Mouse (Mus musculus) kidney, adult 11 months (tissue): ENCODE results near the gene Snap23.
"Not testable (repeated sequence)": the region's sequence is repeated elsewhere in the genome, so short reads cannot be mapped to it uniquely, and the experiment has no call there.

ENCODE experiments used
- DNase-seq: peaks from one replicate; pipeline ENCODE4 v3.0.0; 2022

The Snap23 gene

DNA sequence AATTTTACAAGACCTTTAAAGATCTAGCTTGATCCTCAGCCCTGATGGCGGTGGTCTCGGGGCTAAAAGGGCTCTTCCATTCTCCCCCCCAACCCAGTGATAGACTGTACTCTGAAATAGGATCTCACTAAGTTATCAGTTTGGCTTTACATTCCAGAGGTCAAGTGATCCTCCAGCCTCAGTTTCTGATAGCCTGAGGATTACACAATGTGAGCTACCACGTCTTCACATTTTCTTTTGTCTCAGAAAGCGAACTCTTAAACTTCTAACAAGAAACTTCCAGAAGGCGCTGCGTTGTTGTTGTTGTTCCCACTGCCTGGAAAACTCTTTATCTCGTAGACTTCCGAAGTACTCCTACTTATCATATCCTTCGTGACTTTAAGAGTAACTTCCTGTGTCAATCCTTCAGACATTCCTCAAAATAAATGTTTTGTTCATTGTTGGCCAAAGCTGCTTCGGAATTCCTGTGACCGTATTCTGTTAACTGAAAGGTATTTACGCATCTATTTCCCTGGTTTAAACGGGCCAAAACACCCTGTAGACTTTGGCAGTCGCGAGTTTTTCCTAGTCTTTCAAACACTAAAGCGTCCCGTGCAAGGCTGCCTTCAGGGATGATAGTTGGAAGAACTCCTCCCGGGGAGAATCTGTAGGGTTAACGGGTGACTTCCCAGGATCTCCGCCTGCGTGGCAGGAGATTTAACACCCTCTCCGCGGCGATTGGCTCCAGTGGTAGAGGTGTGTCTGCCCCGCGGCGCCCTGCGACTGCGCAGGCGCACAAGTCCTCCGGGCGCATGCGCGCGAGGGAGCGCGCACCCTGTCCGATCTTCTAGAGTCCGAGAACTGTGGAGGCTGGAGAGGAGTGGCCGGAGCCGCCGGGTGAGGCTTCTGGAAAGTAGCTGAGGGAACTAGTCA, at the start of gene Snap23:
Gene Snap23 (plus strand): TSS at position 786 of the 912 bp plus-strand sequence.
- DNase-seq = peak; percentile 98

DNA sequence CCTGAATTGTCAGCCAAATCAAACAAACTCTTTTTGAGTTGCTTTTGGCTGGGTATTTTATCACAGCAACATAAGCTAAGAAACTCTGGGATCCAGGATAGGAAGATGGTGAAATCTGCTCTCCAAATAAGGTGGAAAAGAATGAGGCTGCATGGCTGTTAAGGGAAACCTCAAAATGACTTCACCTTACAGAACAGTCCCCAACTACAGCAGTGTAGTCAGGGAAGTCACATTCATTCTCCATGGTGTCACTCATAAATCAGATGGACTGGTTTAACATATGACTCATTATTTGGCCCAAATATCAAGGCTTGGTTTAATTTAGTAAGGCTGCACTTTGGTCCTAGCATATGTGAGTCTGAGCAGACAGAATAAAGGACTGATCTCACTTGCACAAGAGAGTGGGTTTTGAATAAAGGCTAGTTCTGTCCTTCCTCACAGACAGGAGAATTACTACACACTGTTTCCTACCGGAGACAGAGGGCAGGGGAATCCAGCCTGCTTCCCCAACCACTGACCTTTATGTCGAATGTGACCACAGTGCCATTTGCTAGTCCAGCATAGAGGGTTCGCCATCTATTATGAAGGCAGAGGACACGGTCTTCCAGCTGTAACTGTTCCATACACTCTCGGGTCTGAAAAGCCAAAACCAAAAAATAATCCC, 48.8 kb upstream of the Snap23 start:
- DNase-seq = no peak

DNA sequence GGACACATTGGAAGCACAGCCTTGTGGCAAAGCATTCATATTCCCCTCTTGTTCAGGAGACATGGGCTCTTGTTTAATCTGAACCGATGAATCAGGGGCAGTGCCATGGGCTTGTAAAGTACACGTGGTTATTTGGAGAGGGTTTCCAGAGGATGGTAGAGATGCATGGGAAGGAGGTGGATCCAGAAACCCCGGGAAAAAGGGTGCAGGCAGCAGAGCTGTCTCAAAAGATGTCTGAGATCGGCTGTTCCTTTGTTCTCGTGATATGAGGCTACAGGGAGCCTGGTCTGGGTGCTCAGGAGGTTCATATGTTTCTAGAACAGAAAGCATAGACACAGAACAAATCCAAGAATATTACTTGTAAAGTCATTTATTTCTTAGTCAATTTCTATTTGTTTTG, 40.7 kb upstream of the Snap23 start:
- DNase-seq = no peak

DNA sequence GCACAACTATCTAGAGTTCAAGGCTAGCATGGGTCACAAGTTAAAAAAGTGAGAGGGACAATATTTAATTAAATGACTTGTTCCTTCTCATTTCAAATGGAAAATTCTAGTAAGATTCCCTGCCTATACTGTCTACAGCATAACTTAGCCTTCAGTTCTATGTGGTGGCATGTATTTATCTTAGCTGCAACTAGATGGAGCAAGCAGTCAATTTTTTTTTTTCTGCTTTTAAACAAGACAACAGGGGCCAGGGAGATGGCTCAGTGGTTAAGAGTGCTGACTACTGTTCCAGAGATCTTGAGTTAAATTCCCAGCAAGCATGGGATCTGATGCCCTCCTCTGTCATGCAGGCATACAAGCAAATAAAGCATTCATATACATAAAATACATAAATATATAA, 37.9 kb upstream of the Snap23 start:
- DNase-seq = no peak

DNA sequence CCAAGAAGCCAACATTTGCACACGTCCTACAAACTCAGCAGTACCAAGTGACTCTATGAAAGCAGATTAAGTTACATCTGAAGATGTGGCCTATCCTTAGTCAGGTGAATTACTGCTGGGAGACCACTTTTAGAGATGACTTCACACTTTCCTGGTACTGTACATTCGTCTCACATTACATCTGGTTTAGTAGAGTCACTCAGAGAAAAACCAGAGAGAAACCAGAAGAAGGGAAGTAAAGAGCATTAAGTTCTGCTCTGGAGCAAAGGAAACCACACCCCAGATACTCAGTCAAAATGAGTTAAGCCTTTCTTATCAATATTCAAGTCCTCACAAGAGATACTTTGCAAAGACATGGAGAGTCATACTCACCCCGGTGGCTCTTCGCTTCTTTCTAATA, 36.2 kb upstream of the Snap23 start:
- no peak for DNase-seq

DNA sequence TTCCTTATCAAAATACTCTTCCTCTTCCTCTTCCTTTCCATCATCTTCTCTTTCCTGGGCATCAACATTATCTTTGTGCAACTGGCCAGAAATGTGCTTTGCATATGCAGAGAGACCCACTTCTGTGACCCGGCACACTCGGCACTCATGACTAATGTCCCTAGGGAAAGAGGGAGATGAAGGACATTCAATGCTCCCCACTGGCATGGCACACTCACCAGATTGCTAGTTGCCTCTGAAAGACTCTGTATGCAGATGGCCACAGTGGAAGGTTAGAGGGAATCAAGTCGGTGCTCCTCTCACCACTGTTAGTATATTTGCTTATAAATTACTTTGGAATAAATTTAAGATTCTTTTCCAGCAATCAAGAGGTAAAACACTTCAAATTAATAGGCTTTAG, 28.1 kb upstream of the Snap23 start:
- DNase-seq = no peak

DNA sequence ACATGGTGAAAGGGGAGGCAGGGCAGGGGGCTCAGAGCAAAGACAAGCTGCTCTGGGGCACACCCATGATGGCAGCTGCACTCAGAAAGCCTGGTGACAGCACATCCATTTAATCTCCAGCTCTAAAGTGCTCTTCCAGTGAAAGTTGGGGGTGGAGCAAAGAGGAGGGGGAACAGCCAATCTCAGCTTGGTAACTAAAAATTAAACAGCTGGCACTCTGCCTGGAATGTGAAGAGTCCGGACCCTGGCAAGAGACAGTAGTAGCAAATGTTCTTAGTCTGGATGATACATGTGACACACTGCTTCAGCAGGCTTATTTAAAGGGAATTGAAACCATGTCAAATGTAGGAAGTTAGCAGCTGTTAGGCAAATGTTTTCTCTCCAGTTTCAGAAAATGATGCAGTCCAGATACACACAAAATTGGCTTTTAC, 27.7 kb upstream of the Snap23 start:
- peak; percentile 87 for DNase-seq

DNA sequence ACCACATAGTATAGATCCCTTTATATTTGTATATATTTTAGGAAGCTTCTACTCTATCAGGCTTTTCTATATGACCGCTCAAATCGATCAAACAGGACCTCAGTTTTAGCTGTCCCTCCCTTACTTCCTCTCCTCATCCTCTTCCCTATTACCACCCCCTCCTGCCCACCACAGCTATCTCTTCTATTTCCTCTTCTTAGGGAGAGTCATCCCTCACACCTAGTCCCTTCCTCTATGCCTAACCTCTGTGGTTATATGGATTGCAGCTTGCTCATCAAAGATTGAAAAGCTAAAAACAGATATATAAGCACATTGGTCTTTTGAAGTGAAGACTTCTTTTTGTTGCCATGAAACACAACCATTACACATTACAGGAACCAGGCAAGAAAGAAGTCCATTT, 22.7 kb upstream of the Snap23 start:
- DNase-seq = no peak

DNA sequence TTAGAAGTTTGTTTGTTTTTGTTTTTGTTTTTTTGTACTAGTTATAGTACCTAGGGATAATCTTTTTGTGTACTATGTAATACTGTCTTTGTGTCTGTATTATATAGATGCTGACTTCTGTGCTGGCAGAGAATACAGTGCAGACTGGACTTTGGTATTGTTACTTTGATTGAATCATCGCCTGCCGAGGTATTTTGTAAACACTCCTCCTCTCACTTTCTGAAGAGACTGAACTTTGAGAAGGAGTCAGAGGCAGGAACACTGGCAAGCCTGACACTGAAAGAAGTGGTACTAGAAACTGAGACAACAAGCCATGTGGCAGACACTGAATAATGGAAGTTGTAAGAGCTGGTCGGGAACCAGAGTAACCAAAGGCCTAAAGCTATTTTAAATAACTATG, 10.6 kb upstream of the Snap23 start:
- peak; percentile 34 for DNase-seq

DNA sequence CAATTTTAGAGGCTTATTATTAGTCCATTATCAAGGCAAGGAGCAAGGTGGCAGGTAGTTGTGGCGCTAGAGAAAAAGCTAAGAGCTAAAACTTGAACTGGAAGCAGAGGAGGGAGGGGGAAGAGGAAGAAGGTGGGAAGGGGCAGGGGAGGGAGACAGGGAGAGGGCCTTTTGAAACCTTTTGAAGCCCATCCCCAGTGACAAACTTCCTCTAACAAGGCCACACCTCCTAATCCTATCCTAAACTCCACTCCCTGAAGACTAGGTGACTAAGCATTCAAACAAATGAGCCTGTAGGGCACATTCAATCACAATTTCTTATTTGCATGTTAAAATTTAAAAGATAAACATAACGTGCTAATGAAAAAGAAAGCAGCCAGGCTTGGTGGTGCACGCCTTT, 8.7 kb upstream of the Snap23 start:
- DNase-seq = no peak

DNA sequence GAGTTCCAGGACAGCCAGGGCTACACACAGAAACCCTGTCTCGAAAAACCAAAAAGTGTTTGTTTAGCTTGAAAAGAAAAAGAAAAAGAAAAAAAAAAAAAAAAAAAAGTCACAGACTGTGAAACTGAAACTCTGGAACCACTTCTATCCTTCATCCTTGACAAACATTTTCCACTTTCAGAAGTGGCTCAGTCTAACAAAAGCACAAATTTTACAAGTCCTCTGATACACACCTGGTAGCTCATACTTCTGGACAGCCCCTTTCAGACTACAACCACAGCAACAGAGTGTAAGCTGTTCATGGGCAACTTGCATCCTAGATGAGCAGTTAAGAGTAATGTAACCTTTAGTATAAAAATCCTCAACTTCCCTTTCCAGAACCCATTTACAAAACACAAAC, 5.9 kb upstream of the Snap23 start:
- no peak for DNase-seq

DNA sequence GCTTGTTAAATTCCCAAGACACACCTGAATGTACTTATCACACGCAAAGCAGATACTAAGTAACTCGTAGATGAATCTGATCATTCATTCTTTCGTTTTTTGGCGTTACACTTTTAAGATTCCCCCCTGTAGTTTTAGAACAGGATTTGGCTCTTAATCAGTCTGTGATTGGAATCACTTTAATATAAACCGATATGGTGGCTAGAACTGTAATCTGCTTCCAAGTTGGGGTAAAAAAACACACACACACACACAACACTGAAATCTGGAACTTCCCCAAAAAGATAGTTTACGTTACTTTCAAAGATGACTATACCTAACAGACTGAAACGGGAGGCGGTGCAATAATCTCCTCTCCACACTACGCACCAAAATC, 4.6 kb upstream of the Snap23 start:
- no peak for DNase-seq

DNA sequence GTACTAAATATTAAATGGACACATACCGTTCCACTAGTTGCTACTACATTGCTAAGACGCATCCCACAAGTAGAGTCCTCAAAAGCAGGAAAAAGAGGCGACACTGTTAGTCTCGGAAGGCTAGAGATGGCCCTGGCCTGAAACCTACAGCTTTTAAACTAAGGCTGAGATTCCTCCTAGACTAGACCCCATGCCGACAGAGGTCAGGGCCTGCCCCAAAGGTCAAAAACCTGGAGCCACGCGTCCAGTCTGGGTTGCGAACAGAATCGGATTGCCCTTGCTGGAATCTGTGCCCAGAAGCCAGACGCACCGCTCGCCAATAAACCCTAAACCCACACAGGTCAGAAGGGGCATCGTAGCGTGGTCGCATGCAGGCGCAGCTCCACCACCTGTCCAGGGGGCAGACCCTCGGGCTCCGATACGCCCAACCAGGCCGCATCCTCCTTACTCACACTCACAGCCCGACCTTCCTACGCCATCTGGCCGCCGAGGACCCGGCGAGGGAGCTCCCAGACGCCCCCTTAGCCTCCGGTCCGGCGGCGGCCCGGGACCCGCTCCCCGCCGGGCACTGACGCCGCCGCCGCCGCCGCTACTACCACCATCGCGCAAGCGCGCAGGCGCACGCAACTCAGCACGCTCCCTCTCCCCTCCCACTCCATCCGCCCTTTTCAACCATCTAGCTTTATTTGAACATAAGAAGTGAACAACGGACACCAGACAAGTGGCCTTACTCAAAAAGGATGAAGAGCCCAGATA, 4.1 kb upstream of the Snap23 start, which contains the start of gene Zfp106:
Gene Zfp106 (minus strand): TSS at position 609 of the 756 bp plus-strand sequence.
- peak; percentile 88 for DNase-seq

DNA sequence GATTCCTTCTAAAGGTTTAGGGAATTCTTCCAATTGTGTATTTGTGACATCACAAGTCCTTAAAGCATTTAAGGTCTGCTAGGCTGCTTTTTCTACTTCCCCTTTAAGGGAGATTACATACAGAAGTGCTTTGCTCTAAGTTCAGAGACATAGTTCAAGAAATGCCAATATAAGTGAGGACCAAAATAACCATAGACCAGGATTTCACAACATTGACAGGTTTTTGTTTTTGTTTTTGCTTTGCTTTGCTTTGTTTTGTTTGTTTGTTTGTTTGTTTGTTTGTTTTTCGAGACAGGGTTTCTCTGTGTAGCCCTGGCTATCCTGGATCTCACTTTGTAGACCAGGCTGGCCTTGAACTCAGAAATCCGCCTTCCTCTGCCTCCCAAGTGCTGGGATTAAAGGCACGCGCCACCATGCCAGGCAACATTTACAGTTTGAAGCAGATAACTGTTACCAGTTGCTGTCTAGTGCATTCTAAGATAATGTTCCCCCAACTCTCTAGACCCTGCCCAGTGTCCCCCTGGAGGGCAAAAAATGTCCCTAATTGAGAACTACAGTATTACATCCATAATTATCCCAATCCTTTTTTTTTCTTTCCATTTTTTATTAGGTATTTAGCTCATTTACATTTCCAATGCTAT, 2.8 kb upstream of the Snap23 start:
- DNase-seq = not testable (repeated sequence)

DNA sequence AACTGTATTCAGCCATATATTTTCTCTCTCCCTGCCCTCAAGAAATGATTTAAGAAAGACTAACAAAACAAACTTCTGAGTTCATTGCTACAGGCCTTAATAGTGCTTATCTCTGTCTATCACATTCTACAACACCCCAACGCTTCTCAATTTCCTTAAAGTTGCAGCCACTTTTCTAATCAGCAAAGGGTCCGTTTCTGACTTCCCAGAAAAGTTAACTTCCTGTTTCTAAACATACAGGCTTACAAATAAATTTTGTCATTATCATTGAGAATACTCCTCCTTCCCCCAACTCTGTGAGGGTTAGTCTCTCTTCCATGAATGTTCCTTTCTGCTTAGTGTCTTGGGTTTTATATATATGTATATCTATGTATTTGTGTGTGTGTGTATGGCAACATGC, 2.1 kb upstream of the Snap23 start:
- no peak for DNase-seq

DNA sequence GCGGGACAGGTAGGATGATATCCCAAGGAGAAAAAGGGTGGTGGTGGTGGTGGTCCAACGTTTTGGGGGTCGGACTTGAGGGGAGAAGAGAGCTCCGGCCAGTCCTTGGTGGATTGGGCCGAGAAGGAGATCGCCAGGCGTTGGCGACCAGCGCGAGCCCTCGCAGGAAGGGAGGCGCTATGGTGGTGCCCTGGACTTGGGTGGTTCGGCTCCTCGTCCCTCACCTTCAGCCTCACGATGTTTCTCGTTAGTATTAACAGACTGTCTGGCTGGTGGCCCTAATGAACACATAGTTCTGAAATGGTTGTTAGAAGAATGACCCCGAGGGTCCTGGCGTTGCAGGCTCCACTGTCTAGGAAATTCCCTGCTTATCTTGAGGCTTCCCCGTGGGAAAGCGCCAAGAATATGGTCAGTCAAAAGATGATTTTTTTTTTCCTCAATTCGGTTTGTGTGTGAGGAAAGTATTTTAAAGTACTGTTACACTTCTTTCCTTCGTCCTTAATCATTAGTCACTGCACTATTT, 388 bp downstream of the Snap23 start:
- no peak for DNase-seq

DNA sequence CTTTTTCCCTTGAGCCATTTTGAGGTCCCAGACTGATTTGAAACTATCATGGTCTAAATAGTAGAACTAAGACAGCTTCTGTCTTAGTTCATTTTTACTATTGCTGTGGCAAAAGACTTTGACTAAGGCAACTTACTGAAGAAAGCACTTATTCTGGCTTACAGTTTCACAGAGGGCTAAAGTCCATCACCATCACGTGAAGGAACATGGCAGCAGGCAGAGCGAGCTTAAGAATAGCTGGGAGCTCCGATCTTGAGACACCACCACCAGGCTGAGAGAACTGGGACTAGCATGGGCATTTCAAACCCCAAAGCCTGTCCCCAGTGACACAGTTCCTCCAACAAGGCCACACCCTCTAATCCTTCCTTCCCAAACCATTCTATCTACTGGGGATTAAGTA, 3.6 kb downstream of the Snap23 start:
- DNase-seq = peak; percentile 72

DNA sequence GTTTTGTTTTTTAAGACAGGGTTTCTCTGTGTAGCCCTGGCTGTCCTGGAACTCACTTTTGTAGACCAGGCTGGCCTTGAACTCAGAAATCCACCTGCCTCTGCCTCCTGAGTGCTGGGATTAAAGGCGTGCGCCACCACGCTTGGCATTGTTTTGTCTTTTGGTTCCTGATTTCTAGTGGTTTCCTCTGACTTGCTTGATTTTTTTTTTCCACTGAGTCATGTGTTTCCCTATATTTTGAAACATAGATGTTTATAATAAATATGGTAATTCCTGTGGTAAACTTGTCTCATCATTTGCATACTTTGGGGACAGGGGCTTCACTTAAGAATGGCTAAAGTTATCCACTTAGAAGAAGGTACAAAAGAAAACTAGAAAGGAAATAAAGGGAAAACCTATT, 4.7 kb downstream of the Snap23 start:
- not testable (repeated sequence) for DNase-seq

DNA sequence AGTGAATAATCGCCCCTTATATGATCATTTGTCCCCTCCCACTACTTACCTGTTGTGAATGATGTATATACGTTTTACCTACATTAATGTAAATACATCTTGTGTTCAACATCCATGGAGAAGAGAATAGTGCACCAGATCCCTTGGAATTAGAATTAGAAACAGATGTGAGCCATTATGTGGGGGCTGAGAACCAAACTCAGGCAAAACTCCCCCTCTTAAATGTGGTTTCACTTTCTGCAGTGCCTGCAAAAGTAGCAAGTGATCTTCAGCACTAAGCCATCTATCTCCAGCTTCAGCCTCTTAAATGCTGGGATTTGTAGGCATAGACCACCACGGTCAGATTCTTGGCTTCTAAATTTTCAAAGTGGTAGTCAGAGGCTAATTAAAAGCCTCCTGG, 7.7 kb downstream of the Snap23 start:
- DNase-seq = no peak

DNA sequence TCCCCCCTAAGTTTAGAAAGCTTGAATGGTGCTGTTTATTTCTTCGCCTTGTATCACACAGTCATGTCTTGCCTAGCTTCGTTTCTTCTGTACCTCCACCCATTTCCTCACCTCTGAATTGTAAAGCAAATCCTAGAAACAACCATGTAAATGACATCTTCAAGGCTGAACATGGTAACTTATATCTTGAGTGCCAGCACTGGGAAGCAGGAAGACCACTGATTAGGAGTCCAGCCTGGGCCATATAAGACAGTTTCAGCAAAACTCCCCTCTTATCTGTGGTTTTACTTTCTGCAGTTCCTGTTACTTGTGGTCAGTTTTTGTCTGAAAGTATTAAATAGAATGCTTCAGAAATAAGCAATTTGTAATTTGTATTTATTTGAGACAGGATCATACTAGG, 8.5 kb downstream of the Snap23 start:
- DNase-seq = no peak

DNA sequence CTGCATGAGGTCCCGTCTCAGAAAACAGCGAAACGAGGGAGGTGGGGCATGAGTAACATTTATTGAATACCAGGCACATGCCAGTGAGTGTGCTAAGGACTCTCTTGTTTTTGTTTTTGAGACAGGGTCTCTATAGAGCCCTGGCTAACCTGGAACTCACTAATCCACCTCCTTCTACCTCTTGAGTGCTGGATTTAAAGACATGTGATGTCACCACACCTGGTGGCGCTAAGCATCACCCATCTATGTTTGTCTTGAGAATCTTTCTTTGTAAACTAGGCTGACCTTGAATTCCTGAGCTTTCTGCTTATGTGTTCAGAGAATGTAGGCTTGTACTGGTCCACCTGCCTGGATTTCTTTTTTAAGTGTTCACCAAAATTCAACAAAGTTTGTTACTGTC, 10.3 kb downstream of the Snap23 start:
- no peak for DNase-seq

DNA sequence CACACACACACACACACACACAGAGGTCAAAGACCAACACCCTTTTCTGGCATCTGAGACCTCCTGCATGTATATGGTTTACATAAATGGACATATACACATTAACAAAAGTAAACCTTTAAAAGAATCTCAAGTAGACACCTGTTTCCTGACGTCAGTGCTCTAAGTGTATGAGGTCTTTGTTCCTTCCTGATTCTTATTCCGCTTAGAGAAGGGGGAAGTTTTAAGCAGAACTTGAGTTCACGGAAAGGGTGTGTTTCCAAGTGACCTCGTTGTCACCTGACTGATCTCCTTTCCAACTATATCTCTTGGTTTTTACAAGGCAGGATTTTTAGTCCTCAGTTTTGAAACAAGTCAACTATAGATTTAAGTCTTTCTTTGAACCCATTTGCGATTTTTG, 10.8 kb downstream of the Snap23 start:
- DNase-seq = no peak

DNA sequence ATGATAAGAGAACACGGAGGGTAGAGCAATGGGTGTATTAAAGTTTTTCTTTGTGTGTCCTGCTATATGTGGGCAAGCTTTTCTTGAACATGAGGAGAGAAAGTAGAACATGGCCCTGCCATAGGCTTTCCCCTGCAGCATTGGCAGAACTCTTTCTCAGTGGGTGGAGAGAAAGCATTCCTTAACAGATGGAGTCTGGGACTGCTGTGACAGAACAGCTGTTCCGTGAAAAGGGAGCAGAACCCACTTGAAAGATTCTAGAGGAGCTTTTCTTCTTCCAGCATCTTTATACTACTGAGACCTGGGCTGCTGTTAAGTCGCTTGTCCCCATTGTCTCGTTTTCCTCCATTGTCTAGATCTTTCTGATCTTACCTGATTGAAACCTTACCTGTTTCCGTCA, 22.3 kb downstream of the Snap23 start:
- no peak for DNase-seq
